Mouse (Mus musculus) embryonic fibroblast, embryonic 13.5 days (primary cell): ENCODE data around the gene Tpbpa. TPM values are rescaled to one million over a fixed set of nuclear protein-coding genes. Genes with fewer than 3 reads are reported as not detected.
"Not testable (repeated sequence)": the region's sequence is repeated elsewhere in the genome, so short reads cannot be mapped to it uniquely, and the experiment has no call there.

Experiments used
- H3K27ac ChIP-seq: 2 replicates; pipeline ENCODE4 v1.5.1; 2012; ENCODE audit warnings: low read length, control low read depth, inconsistent platforms; ENCODE audit not compliant: insufficient read depth
- H3K4me1 ChIP-seq: 2 replicates; pipeline ENCODE4 v1.6.1; 2011; ENCODE audit warnings: low read length; ENCODE audit not compliant: control insufficient read depth, insufficient read depth
- H3K4me3 ChIP-seq: 2 replicates; pipeline ENCODE4 v1.5.1; 2011; ENCODE audit warnings: mild to moderate bottlenecking, control low read depth, low read length; ENCODE audit not compliant: insufficient read depth
- CTCF ChIP-seq: IDR thresholded peaks from 2 replicates; pipeline ENCODE4 v1.5.1; 2011; ENCODE audit warnings: mild to moderate bottlenecking, control low read depth, low read length, moderate library complexity, borderline replicate concordance; ENCODE audit not compliant: insufficient read depth
- POLR2A ChIP-seq: IDR thresholded peaks from 2 replicates; pipeline ENCODE4 v1.6.1; 2011; ENCODE audit warnings: low read depth, mild to moderate bottlenecking, control low read depth, low read length, moderate library complexity
- polyA plus RNA-seq: library from polyadenylated mRNA; stranded (reverse); fragments of >200 nt; gene quantifications from 2 replicates; pipeline ENCODE4 v1.2.4, GENCODE M21; 2011; ENCODE audit warnings: low read depth; ENCODE audit not compliant: missing spikeins, insufficient read length

Tpbpa gene
- not detected in 2 replicates for polyA plus RNA-seq

DNA sequence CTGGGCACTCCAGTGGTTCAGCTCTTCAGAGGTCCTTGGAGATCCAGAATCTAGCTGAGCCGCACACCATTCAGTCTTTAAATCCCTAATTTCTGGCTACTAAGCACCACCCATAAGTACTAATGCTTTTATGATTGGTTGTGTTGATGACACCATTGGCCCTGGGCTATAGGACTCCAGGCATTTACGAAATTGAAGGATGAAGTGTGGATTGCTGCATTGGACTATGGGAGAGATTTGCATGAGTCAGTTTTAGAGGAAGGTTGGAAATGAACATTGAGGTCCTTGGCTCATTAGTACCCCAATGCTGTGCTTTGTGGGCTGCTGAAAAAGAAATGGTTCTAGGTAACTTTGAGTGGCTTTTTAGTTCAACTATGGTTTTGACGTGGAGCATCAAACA lies at the start of gene Tpbpa:
Gene Tpbpa (minus strand): TSS at position 101 of the 400 bp plus-strand sequence.
- H3K4me1 ChIP-seq, H3K4me3 ChIP-seq, H3K27ac ChIP-seq: not testable (repeated sequence)

- not testable (repeated sequence) for H3K27ac ChIP-seq
Observed at GRCm38 (mm10) chr13:60986915-60987314, 45.1 kb upstream of the Tpbpa start.

GRCm38 (mm10) chr13:60972319-60972718 lies 30.5 kb upstream of the Tpbpa start:
- H3K4me3 ChIP-seq, H3K27ac ChIP-seq: not testable (repeated sequence)

More at GRCm38 (mm10) chr13:60986915-60987314, 45.1 kb upstream of the Tpbpa start:
- H3K4me3 ChIP-seq, H3K4me1 ChIP-seq: not testable (repeated sequence)

GRCm38 (mm10) chr13:60963985-60964384 lies 22.2 kb upstream of the Tpbpa start:
- H3K4me1 ChIP-seq, H3K4me3 ChIP-seq, H3K27ac ChIP-seq: not testable (repeated sequence)

More at GRCm38 (mm10) chr13:60972319-60972718, 30.5 kb upstream of the Tpbpa start:
- H3K4me1 ChIP-seq: not testable (repeated sequence)

DNA sequence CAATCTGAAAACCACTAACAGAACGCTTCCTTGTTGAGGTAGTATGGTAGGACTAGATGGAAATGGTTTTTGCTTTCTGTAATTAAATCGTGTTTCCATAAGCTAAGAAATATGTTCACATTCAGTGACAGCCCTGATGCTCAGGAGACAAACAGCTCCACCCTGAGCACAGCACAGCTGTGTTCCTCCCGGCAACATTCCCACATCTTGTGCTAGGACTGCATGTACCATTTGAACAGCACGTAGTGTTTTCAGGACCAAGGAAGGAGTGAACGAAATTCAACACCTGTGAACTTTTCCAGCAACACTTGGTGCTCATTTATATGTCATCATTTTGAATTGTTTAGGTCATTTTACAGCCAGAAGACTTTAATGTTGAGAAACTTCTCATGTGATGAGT lies 19.9 kb upstream of the Tpbpa start:
- no peak overlapping the region for H3K27ac ChIP-seq
- H3K4me3 ChIP-seq: no peak overlapping the region
- no peaks in the 10 kb centered on the region for H3K4me1 ChIP-seq
- TF ChIP-seq CTCF: no peak
- TF ChIP-seq POLR2A: no peak

- Histone ChIP-seq H3K4me1 (no peaks in the 10 kb centered on the region), H3K27ac (peak within 1 kb of the TSS; percentile 61; the same call in 1 of the 2 replicates), H3K4me3 (no peak within 1 kb of the TSS)
- TF ChIP-seq CTCF: no peak
Observed at GRCm38 (mm10) chr13:60936500-60936901, 5.3 kb downstream of the Tpbpa start, which contains the start of the genes Gm49391 and Ctla2a. Gene Gm49391, minus strand, starts transcription at chr13:60936571. Gene Ctla2a, minus strand, starts transcription at chr13:60936625.

- not testable (repeated sequence) for H3K27ac ChIP-seq, H3K4me1 ChIP-seq, H3K4me3 ChIP-seq
Observed at GRCm38 (mm10) chr13:60935490-60935889, 6.3 kb downstream of the Tpbpa start, which contains the start of gene Gm49393. Gene Gm49393, minus strand, starts transcription at chr13:60935590.

DNA sequence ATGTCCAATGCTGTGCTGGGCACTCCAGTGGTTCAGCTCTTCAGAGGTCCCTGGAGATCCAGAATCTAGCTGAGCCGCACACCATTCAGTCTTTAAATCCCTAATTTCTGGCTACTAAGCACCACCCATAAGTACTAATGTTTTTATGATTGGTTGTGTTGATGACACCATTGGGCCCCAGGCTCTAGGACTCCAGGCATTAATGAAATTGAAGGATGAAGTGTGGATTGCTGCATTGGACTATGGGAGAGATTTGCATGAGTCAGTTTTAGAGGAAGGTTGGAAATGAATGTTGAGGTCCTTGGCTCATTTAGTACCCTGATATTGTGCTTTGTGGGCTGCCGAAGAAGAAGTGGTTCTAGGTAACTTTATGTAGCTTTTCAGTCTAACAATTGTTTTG lies 37.0 kb downstream of the Tpbpa start, which contains the start of gene Tpbpb:
Gene Tpbpb (minus strand): TSS at position 101 of the 400 bp plus-strand sequence.
- not testable (repeated sequence) for H3K4me3 ChIP-seq, H3K27ac ChIP-seq

GRCm38 (mm10) chr13:60897328-60897727 lies 44.5 kb downstream of the Tpbpa start, which contains the start of gene Ctla2b:
Gene Ctla2b, minus strand, starts transcription at chr13:60897447.
- peak within 1 kb of the TSS; percentile 88 for H3K27ac ChIP-seq
- no peak within 1 kb of the TSS for H3K4me3 ChIP-seq
- peaks cover 2% of the 10 kb centered on the region; the same call in 1 of the 2 replicates for H3K4me1 ChIP-seq
- TF ChIP-seq POLR2A (no peak), CTCF (no peak)

More for the DNA sequence above, 37.0 kb downstream of the Tpbpa start, which contains the start of gene Tpbpb:
- H3K4me1 ChIP-seq: not testable (repeated sequence)

GRCm38 (mm10) chr13:60896794-60897193 lies 45.0 kb downstream of the Tpbpa start, which contains the start of gene Gm49392:
Gene Gm49392, minus strand, starts transcription at chr13:60896894.
- H3K4me3 ChIP-seq, H3K4me1 ChIP-seq: not testable (repeated sequence)
- H3K27ac ChIP-seq: peak within 1 kb of the TSS; percentile 88

DNA sequence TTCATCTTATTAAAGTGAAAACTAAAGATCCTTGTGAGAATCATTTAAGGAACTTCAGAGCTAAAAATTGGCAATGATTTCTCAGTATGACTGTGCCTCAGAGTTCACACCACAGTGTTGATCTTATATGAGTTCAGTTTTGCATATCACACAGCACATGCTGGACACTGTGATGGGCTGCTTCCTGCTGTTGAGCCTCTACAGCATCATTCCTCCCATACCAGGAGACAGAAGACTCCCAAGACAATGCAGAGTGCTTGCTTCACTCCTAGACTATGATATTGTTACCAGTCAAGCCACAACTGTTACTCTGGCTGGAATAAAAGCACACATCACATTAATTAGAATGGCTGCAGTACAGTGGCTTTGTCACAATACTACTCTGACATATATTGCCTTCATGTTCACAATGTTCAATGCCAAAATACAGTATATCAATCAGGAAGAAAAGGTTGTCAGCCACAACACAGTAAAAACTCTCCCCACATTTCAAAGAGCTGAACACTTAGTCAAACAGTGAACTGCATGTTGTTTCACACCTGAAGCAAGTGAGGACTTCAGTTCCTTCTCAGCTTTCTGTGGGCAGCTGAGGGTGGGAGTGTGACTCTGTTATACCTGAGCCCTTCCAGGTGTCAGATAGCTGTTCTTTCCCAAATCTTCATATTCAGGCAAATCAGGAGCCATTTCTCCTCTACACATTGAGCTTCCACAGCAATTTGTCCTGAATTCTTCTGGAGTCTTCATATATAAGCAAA lies 46.2 kb downstream of the Tpbpa start:
- TF ChIP-seq CTCF: no peak
- no peak for TF ChIP-seq POLR2A
- Histone ChIP-seq H3K4me1 (peaks cover 2% of the 10 kb centered on the region; the same call in 1 of the 2 replicates), H3K27ac (no peak overlapping the region), H3K4me3 (no peak overlapping the region)
